Mouse (Mus musculus): Measurements from ENCODE around the gene Gm11273.

DNA sequence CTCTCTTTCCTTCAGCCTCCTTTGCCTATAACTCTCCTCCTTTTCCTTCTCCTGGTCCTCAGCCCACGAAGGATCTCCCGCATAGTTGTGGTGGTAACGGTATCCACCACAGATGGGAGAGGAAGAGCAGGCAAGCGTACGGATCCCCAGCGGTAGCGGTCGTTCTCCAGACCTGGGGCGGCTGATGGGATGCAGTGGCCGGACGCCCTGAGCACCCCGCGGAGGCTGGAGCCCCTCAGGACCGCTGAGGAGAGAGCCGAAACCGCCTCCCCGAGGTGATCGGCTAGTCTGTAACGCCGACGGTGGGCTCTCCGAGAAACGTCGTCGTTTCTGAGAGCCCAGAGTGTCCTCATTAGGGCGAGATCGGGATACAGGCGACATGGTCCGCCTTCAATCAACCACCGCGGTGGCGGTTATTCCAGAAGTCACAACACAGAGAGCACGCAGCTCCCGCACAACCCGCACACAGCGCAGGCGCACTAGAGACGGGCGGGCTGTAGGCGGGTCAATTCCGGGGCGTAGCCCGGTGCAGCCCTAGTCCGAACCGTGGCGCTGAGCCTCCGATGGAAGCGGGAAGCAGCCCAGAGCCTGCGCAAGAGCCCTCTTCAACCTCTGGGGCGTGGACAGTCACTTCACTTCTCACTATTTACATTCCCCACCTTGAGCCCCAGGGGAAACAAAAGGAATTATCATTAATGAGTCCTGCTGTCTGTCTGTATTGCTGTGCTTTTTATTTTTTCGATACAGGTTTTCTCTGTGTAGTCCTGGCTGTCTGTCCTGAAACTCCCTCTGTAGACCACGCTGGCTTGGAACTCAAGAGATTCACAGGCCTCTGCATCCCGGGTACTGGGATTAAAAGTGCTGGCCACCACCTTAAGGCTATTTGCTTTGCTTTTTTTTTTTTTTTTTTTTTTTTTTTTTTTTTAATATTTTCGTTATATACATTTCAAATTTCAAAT, 32.9 kb downstream of the Gm11273 start, which contains the start of gene Nkapl:
- TF ChIP-seq MAFK (IDR thresholded peaks at IDR 0.05; ENCODE audit: insufficient read depth, low read depth, low read length): no peak
- TF ChIP-seq ZC3H11A (IDR thresholded peaks at IDR 0.05; ENCODE audit: borderline replicate concordance, low read depth, low read length): no peak

Data from ES-E14 (cell line).